In genomic region chr1:194995196-194995595, GRCm38 (mm10) we compare ENCODE assay signal across 8 mouse cellular contexts. TPM values are rescaled to one million over a fixed set of nuclear protein-coding genes. Genes with fewer than 3 reads are reported as not detected.
DNase-seq lines count a peak whose midpoint lies in the region; ATAC-seq and TF ChIP-seq lines count a peak whose summit lies in the region.
"Had no signal": no experiment of that assay in that cellular context is flagged by ENCODE, and none has a peak within 500 bp of the region (broad histone marks: within the 10 kb centered on the region; RNA-seq: fewer than 3 reads in every experiment).

No protein-coding gene starts in this region.

- no peak overlapping the region for H3K27ac ChIP-seq in heart, postnatal 0 days (ENCODE audit: low read depth)
- H3K27ac ChIP-seq: midbrain, embryonic 10.5 days had no signal

- no peak overlapping the region for H3K4me2 ChIP-seq in heart, postnatal 0 days (ENCODE audit: low read depth, low read length)

- no peak for TF ChIP-seq POLR2A in lung, adult 2 months (IDR thresholded peaks at IDR 0.05; ENCODE audit: borderline replicate concordance, extremely low read depth, low read depth, low read length)

- H3K9me3 ChIP-seq in heart, postnatal 0 days (replicated peaks; ENCODE audit: control insufficient read depth, low read length), result no peaks in the 10 kb centered on the region
- H3K9me3 ChIP-seq: midbrain, embryonic 10.5 days had no signal

- H3K4me3 ChIP-seq in heart, postnatal 0 days (ENCODE audit: low read depth, low read length), result no peak overlapping the region
- no peak overlapping the region for H3K4me3 ChIP-seq in lung, adult 2 months (replicated peaks; ENCODE audit: extremely low read depth, low read depth, low read length)
- H3K4me3 ChIP-seq: midbrain, embryonic 10.5 days had no signal

- WGBS in heart, postnatal 0 days, result 68% methylated on average over 2 of the region's 2 CpGs
- WGBS in lung, adult 2 months, result 33% methylated on average over 2 of the region's 2 CpGs

- ATAC-seq in heart, postnatal 0 days (ENCODE audit: insufficient read depth, low read depth), result peak; percentile 51; the same call in 1 of the 2 replicates

- H3K9ac ChIP-seq in heart, postnatal 0 days (replicated peaks; ENCODE audit: low read depth, low read length), result no peak overlapping the region

- peak; percentile 30 for DNase-seq in spleen, adult 12 weeks (ENCODE audit: low spot score)
- DNase-seq in spleen, postnatal 14 days (ENCODE audit: low spot score in 2 of 2), result no peak
- no peak for DNase-seq in heart, postnatal 0 days (ENCODE audit: low spot score)
- peak; percentile 35 for DNase-seq in lung, adult 2 months
- DNase-seq in urinary bladder, adult 18-20 months (ENCODE audit: low spot score in 2 of 2), result no peak
- no peak for DNase-seq in left cerebral cortex, adult 8-10 months (ENCODE audit: low spot score in 2 of 2)
- no peak for DNase-seq in right cerebral cortex, adult 18-20 months

- H3K27me3 ChIP-seq in heart, postnatal 0 days (ENCODE audit: control insufficient read depth, insufficient read depth, low read length), result no peaks in the 10 kb centered on the region

- peaks cover 11% of the 10 kb centered on the region for H3K4me1 ChIP-seq in heart, postnatal 0 days (ENCODE audit: control insufficient read depth, insufficient read depth)
- H3K4me1 ChIP-seq in lung, adult 2 months (ENCODE audit: control insufficient read depth, insufficient read depth, low read length), result peaks cover 36% of the 10 kb centered on the region
- H3K4me1 ChIP-seq: midbrain, embryonic 10.5 days had no signal

- no peak for TF ChIP-seq CTCF in heart, postnatal 0 days (IDR thresholded peaks at IDR 0.05; ENCODE audit: low read depth)
- TF ChIP-seq CTCF in lung, adult 2 months (IDR thresholded peaks at IDR 0.05; ENCODE audit: insufficient read depth, low read length), result no peak

- no peaks in the 10 kb centered on the region for H3K36me3 ChIP-seq in heart, postnatal 0 days (replicated peaks; ENCODE audit: control insufficient read depth, insufficient read depth, low read length)
- H3K36me3 ChIP-seq: midbrain, embryonic 10.5 days had no signal

- 0 out of 2 replicates have a peak, but pooled peaks have one; percentile 35 for TF ChIP-seq EP300 in heart, postnatal 0 days (IDR thresholded peaks at IDR 0.05; ENCODE audit: low read depth)

RNA-seq across cellular contexts. Expression of gene Cd34, which starts 56.6 kb away (rescaled TPM):
- 173 and 187 TPM in 2 replicates for total RNA-seq in heart, postnatal 0 days (2014; rRNA removed; ENCODE audit: low replicate concordance)
- 116 and 128 TPM in 2 replicates for polyA plus RNA-seq in heart, postnatal 0 days (2015; fragmentation: Nextera tagmentation; extraction: Ambion mirVana)
- polyA plus RNA-seq in lung, adult 2 months (2012; rRNA removed), result 79.8 and 101 TPM in 2 replicates
- total RNA-seq in left cerebral cortex, adult 8-10 months (2022), result 10 to 100 TPM; 58.3 to 75.9 (median 69.7) TPM

Comparison
In these comparisons a context has a peak if more than half of its experiments do, and no peak if none do; other contexts are left out.
1. DNase-seq: peak in spleen, adult 12 weeks (single experiment) and lung, adult 2 months (single experiment); none in spleen, postnatal 14 days (0 of 2), heart, postnatal 0 days (single experiment), urinary bladder, adult 18-20 months (0 of 2), left cerebral cortex, adult 8-10 months (0 of 2) and right cerebral cortex, adult 18-20 months (single experiment).